Mouse (Mus musculus) heart, embryonic 14.5 days (tissue): Measurements from ENCODE around the gene Gm21969. TPM values are rescaled to one million over a fixed set of nuclear protein-coding genes. Genes with fewer than 3 reads are reported as not detected.

Source experiments
- ATAC-seq: fragments of 200-750 bp; cut with Nextera tagmentation; 2 replicates; pipeline ENCODE4 v1.8.0; 2017; ENCODE audit warnings: low read depth, moderate TSS enrichment; ENCODE audit not compliant: insufficient number of reproducible peaks, insufficient read depth, low FRiP score
- H3K27ac ChIP-seq, 2 experiments: fragments of 200-500 bp in 1 of 2; fragments of 300-500 bp in 1 of 2; sonication (generic) in 1 of 2; replicated peaks in 1 of 2; 2 replicates each; pipeline ENCODE4 v1.5.1; 2012 to 2014; ENCODE audit warnings: low read depth in 2 of 2, low read length in 2 of 2, control low read depth in 1 of 2, mild to moderate bottlenecking in 1 of 2, mixed read lengths in 1 of 2; ENCODE audit not compliant: control insufficient read depth in 1 of 2, insufficient read depth in 1 of 2
- H3K27me3 ChIP-seq: fragments of 300-500 bp; sonication (generic); 2 replicates; pipeline ENCODE4 v1.6.1; 2014; ENCODE audit warnings: mild to moderate bottlenecking, low read length, control low read depth; ENCODE audit not compliant: control insufficient read depth, insufficient read depth
- H3K36me3 ChIP-seq: fragments of 300-500 bp; sonication (generic); 2 replicates; pipeline ENCODE4 v1.6.1; 2014; ENCODE audit warnings: mild to moderate bottlenecking, control low read depth, low read length, mixed read lengths; ENCODE audit not compliant: control insufficient read depth, insufficient read depth
- H3K4me1 ChIP-seq, 2 experiments: fragments of 200-500 bp in 1 of 2; fragments of 300-500 bp in 1 of 2; sonication (generic) in 1 of 2; 2 replicates each; pipeline ENCODE4 v1.6.1; 2012 to 2014; ENCODE audit warnings: low read length in 2 of 2, control low read depth in 1 of 2, mixed read lengths in 1 of 2; ENCODE audit not compliant: control insufficient read depth in 2 of 2, insufficient read depth in 2 of 2
- H3K4me2 ChIP-seq: fragments of 300-500 bp; sonication (generic); 2 replicates; pipeline ENCODE4 v1.6.1; 2014; ENCODE audit warnings: mild to moderate bottlenecking, low read length
- H3K4me3 ChIP-seq, 2 experiments: fragments of 200-500 bp in 1 of 2; fragments of 300-500 bp in 1 of 2; sonication (generic) in 1 of 2; 2 replicates each; pipeline ENCODE4 v1.5.1; 2012 to 2014; ENCODE audit warnings: low read length in 2 of 2, mild to moderate bottlenecking in 2 of 2, control low read depth in 1 of 2, low read depth in 1 of 2, moderate library complexity in 1 of 2; ENCODE audit not compliant: control insufficient read depth in 1 of 2, insufficient read depth in 1 of 2
- H3K9ac ChIP-seq: fragments of 300-500 bp; sonication (generic); 2 replicates; pipeline ENCODE4 v1.6.1; 2014; ENCODE audit warnings: mild to moderate bottlenecking, low read length
- H3K9me3 ChIP-seq: fragments of 300-500 bp; sonication (generic); 2 replicates; pipeline ENCODE4 v1.6.1; 2016; ENCODE audit warnings: low read length, control low read depth; ENCODE audit not compliant: control insufficient read depth
- WGBS: fragments of 180-500 bp; shearing (Covaris S2); extraction: QIAGEN DNeasy Blood & Tissue Kit; methylation state at CpG from one replicate; pipeline ENCODE4 v1.1.7; 2014; 5-methylcytosine and 5-hydroxymethylcytosine counted together
- polyA plus RNA-seq: library from polyadenylated mRNA; unstranded; fragments of >200 nt; fragmentation: Nextera tagmentation; extraction: Ambion mirVana; gene quantifications from 2 replicates; pipeline ENCODE4 v1.2.1, GENCODE M21; 2014

The Gm21969 gene
- polyA plus RNA-seq, 1 experiment from 2014 or later = not detected

- peak overlapping the region; percentile 62 for H3K9ac ChIP-seq
- peak overlapping the region; percentile 3 to 9; a peak in 2 of 4 replicates for H3K4me3 ChIP-seq
- H3K4me1 ChIP-seq = peaks cover 53 to 72% of the 10 kb centered on the region in 2 experiments
- 3% methylated on average over 15 of the region's 15 CpGs for WGBS
- no peaks in the 10 kb centered on the region for H3K36me3 ChIP-seq
- H3K9me3 ChIP-seq = no peaks in the 10 kb centered on the region
- H3K27ac ChIP-seq = peak overlapping the region; percentile 88 to 91
- peak; percentile 40; the same call in 1 of the 2 replicates for ATAC-seq
- peak overlapping the region; percentile 84 for H3K4me2 ChIP-seq
- H3K27me3 ChIP-seq = no peaks in the 10 kb centered on the region
Observed at GRCm38 (mm10) chr4:139580663-139581336, 22.2 kb upstream of the Gm21969 start.

- H3K4me1 ChIP-seq = peaks cover 53 to 69% of the 10 kb centered on the region in 2 experiments
- peak overlapping the region; percentile 62 for H3K9ac ChIP-seq
- peak overlapping the region; percentile 88 to 91 for H3K27ac ChIP-seq
- 27% methylated on average over 6 of the region's 6 CpGs for WGBS
- no peaks in the 10 kb centered on the region for H3K27me3 ChIP-seq
- peak overlapping the region; percentile 84 for H3K4me2 ChIP-seq
- H3K9me3 ChIP-seq = no peaks in the 10 kb centered on the region
- ATAC-seq = no peak
- peak overlapping the region; percentile 3 to 9; a peak in 2 of 4 replicates for H3K4me3 ChIP-seq
- no peaks in the 10 kb centered on the region for H3K36me3 ChIP-seq
Observed at GRCm38 (mm10) chr4:139581427-139582051, 21.4 kb upstream of the Gm21969 start.

GRCm38 (mm10) chr4:139582346-139582745 is 20.6 kb upstream of the Gm21969 start:
- Histone ChIP-seq H3K27ac (no peak overlapping the region), H3K27me3 (no peaks in the 10 kb centered on the region), H3K4me1 (peaks cover 50 to 68% of the 10 kb centered on the region in 2 experiments), H3K36me3 (no peaks in the 10 kb centered on the region), H3K9me3 (no peaks in the 10 kb centered on the region), H3K4me2 (no peak overlapping the region), H3K9ac (no peak overlapping the region), H3K4me3 (no peak overlapping the region)
- WGBS = 84% methylated on average over 6 of the region's 6 CpGs
- ATAC-seq = no peak

- H3K9me3 ChIP-seq = no peaks in the 10 kb centered on the region
- H3K4me1 ChIP-seq = peaks cover 56 to 72% of the 10 kb centered on the region in 2 experiments
- H3K4me2 ChIP-seq = no peak overlapping the region
- 72% methylated on average over 3 of the region's 3 CpGs for WGBS
- no peaks in the 10 kb centered on the region for H3K27me3 ChIP-seq
- H3K36me3 ChIP-seq = no peaks in the 10 kb centered on the region
- ATAC-seq = no peak
- H3K4me3 ChIP-seq = no peak overlapping the region
- no peak overlapping the region for H3K27ac ChIP-seq
- H3K9ac ChIP-seq = 0 out of 2 replicates have a peak overlapping the region, but pooled peaks have one; percentile 18
Observed at GRCm38 (mm10) chr4:139582903-139583302, 20.1 kb upstream of the Gm21969 start.

- Histone ChIP-seq H3K27ac (no peak overlapping the region), H3K36me3 (no peaks in the 10 kb centered on the region), H3K9me3 (no peaks in the 10 kb centered on the region), H3K27me3 (no peaks in the 10 kb centered on the region), H3K9ac (0 out of 2 replicates have a peak overlapping the region, but pooled peaks have one; percentile 18), H3K4me2 (no peak overlapping the region), H3K4me3 (no peak overlapping the region), H3K4me1 (peaks cover 51 to 64% of the 10 kb centered on the region in 2 experiments)
- ATAC-seq = no peak
- 71% methylated on average over 11 of the region's 11 CpGs for WGBS
Observed at GRCm38 (mm10) chr4:139583629-139584245, 19.2 kb upstream of the Gm21969 start.

GRCm38 (mm10) chr4:139584704-139585103 is 18.3 kb upstream of the Gm21969 start:
- Histone ChIP-seq H3K27me3 (no peaks in the 10 kb centered on the region), H3K4me2 (no peak overlapping the region), H3K9me3 (no peaks in the 10 kb centered on the region), H3K4me1 (peaks cover 44 to 58% of the 10 kb centered on the region in 2 experiments), H3K27ac (no peak overlapping the region; a peak in 1 of 4 replicates), H3K4me3 (no peak overlapping the region), H3K9ac (no peak overlapping the region), H3K36me3 (no peaks in the 10 kb centered on the region)
- 78% methylated on average over 11 of the region's 11 CpGs for WGBS
- ATAC-seq = no peak

GRCm38 (mm10) chr4:139585713-139586112 is 17.3 kb upstream of the Gm21969 start:
- H3K9ac ChIP-seq = peak overlapping the region; percentile 10; the same call in 1 of the 2 replicates
- no peaks in the 10 kb centered on the region for H3K9me3 ChIP-seq
- H3K27me3 ChIP-seq = no peaks in the 10 kb centered on the region
- no peak overlapping the region for H3K27ac ChIP-seq
- 84% methylated on average over 7 of the region's 7 CpGs for WGBS
- ATAC-seq = no peak
- H3K4me1 ChIP-seq = peaks cover 40 to 54% of the 10 kb centered on the region in 2 experiments
- no peaks in the 10 kb centered on the region for H3K36me3 ChIP-seq
- no peak overlapping the region for H3K4me3 ChIP-seq
- no peak overlapping the region for H3K4me2 ChIP-seq
